Mouse (Mus musculus): ENCODE measurements around the gene Col4a2.
"Not testable (repeated sequence)": the region's sequence is repeated elsewhere in the genome, so short reads cannot be mapped to it uniquely, and the experiment has no call there.

- TF ChIP-seq CTCF (IDR thresholded peaks at IDR 0.05; ENCODE audit: extremely low read depth, insufficient read depth, insufficient read length, insufficient replicate concordance); POLR2A (IDR thresholded peaks at IDR 0.05; ENCODE audit: low read depth, low read length): not testable (repeated sequence)
These were observed 179.7 kb downstream of the Col4a2 start for GRCm38 (mm10) chr8:11492340-11492739.
